Mouse (Mus musculus): ENCODE measurements around the gene Gtf2f1.

DNA sequence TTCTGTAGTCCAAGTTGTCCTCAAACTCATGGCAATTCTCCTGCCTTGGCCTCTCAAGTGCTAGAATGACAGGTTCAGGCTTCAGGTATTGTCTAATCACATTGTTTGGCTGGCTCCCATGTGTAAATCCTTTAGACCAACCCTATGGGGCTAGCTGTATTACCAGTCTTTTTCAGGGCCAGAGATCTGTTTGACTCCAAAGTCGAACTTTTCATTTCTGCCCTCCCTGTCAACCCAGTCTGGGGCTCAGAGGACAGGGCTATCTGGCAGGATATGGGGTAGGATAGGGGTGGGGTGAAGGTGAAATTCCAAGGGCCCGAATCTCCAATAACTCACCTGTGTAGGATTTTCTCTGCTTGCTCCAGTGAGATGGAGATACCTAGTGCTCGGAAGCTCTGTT lies 45.2 kb upstream of the Gtf2f1 start:
- no peak for TF ChIP-seq TCF12 (IDR thresholded peaks at IDR 0.05; ENCODE audit: insufficient read depth, poor library complexity, severe bottlenecking)
- no peak for TF ChIP-seq TCF3 (IDR thresholded peaks at IDR 0.05; ENCODE audit: insufficient read length, low read depth)
- TF ChIP-seq MYOG (IDR thresholded peaks at IDR 0.05; ENCODE audit: control insufficient read depth in 1 of 3, insufficient read depth in 1 of 3, insufficient read length in 2 of 3, low read depth in 2 of 3): no peak
- no peak for TF ChIP-seq POLR2A (IDR thresholded peaks at IDR 0.05; ENCODE audit: insufficient read length, low read depth)
- no peak for TF ChIP-seq MAX (IDR thresholded peaks at IDR 0.05; ENCODE audit: low read depth)
- TF ChIP-seq MYOD1 (IDR thresholded peaks at IDR 0.05; ENCODE audit: control insufficient read depth in 1 of 3, insufficient read length in 2 of 3, low read depth in 2 of 3): no peak

Measured in myocyte (in vitro differentiated cells).